Mouse (Mus musculus) neutrophil, adult 83 days (primary cell): Measurements from ENCODE around the gene Cd200r2. TPM values are rescaled to one million over a fixed set of nuclear protein-coding genes. Genes with fewer than 3 reads are reported as not detected.

ENCODE experiments used
- total RNA-seq, 2 experiments: library from RNA; stranded (reverse); gene quantifications; one replicate each; pipeline ENCODE4 v1.2.4; 2023

Cd200r2 gene
- under 1 TPM in 1 of 2 experiments, not detected in 1; 0.20 TPM for total RNA-seq

GRCm38 (mm10) chr16:44866797-44867196 is at the start of gene Cd200r2:
Cd200r2 (plus strand) TSS chr16:44867097.

GRCm38 (mm10) chr16:44943468-44943867 is 76.6 kb downstream of the Cd200r2 start, which contains the start of gene Cd200r3:
Cd200r3 (plus strand) TSS chr16:44943678.

Other genes with a start within 250 kb of the Cd200r2 start
- 1 to 10 TPM; 7.0 to 8.5 TPM for gene Nepro, start 142.8 kb upstream of the Cd200r2 start, total RNA-seq
- gene Gtpbp8, start 120.7 kb upstream of the Cd200r2 start, total RNA-seq, result 10 to 100 TPM in 1 of 2 experiments, 1 to 10 TPM in 1; 9.8 to 12.8 TPM
- 10 to 100 TPM; 13.3 to 14.0 TPM for gene Cd200r1, start 101.4 kb upstream of the Cd200r2 start, total RNA-seq
- gene Cd200r4, start 55.4 kb upstream of the Cd200r2 start, total RNA-seq, result 1 to 10 TPM; 1.0 to 1.2 TPM
- 1 to 10 TPM; 4.6 to 4.7 TPM for gene Cd200r3, start 76.6 kb downstream of the Cd200r2 start, total RNA-seq
- gene Ccdc80, start 226.3 kb downstream of the Cd200r2 start, total RNA-seq, result 1 to 10 TPM; 1.8 to 2.9 TPM